Mouse (Mus musculus) heart, embryonic 11.5 days (tissue): ENCODE results near the gene Pdcd4. TPM values are rescaled to one million over a fixed set of nuclear protein-coding genes. Genes with fewer than 3 reads are reported as not detected.
"Not testable (repeated sequence)": the region's sequence is repeated elsewhere in the genome, so short reads cannot be mapped to it uniquely, and the experiment has no call there.

Experiments used
- ATAC-seq: fragments of 200-750 bp; cut with Nextera tagmentation; replicated peaks from 2 replicates; pipeline ENCODE4 v1.8.0; 2017; ENCODE audit warnings: moderate library complexity; ENCODE audit not compliant: insufficient number of reproducible peaks, low FRiP score, low TSS enrichment
- H3K27ac ChIP-seq: fragments of 300-500 bp; sonication (generic); 2 replicates; pipeline ENCODE4 v1.5.1; 2014; ENCODE audit warnings: mild to moderate bottlenecking, low read depth, low read length
- H3K27me3 ChIP-seq: fragments of 300-500 bp; sonication (generic); 2 replicates; pipeline ENCODE4 v1.6.1; 2014; ENCODE audit warnings: mild to moderate bottlenecking, low read length, mixed read lengths; ENCODE audit not compliant: control insufficient read depth, insufficient read depth
- H3K36me3 ChIP-seq: fragments of 300-500 bp; sonication (generic); 2 replicates; pipeline ENCODE4 v1.6.1; 2014; ENCODE audit warnings: mild to moderate bottlenecking, low read length, moderate library complexity, mixed read lengths; ENCODE audit not compliant: control insufficient read depth, insufficient read depth
- H3K4me1 ChIP-seq: fragments of 300-500 bp; sonication (generic); 2 replicates; pipeline ENCODE4 v1.6.1; 2014; ENCODE audit warnings: low read length; ENCODE audit not compliant: control insufficient read depth, insufficient read depth
- H3K4me2 ChIP-seq: fragments of 300-500 bp; sonication (generic); 2 replicates; pipeline ENCODE4 v1.6.1; 2014; ENCODE audit warnings: mild to moderate bottlenecking, moderate library complexity
- H3K4me3 ChIP-seq: fragments of 300-500 bp; sonication (generic); 2 replicates; pipeline ENCODE4 v1.5.1; 2014; ENCODE audit warnings: low read depth, low read length
- H3K9ac ChIP-seq: fragments of 300-500 bp; sonication (generic); 2 replicates; pipeline ENCODE4 v1.6.1; 2014; ENCODE audit warnings: mild to moderate bottlenecking, low read depth, low read length, moderate library complexity
- H3K9me3 ChIP-seq: fragments of 300-500 bp; sonication (generic); replicated peaks from 2 replicates; pipeline ENCODE4 v1.6.1; 2016; ENCODE audit warnings: low read length; ENCODE audit not compliant: control insufficient read depth
- WGBS: fragments of 180-500 bp; shearing (Covaris S2); extraction: QIAGEN DNeasy Blood & Tissue Kit; methylation state at CpG from one replicate; pipeline ENCODE4 v1.1.7; 2014; ENCODE audit not compliant: insufficient replicate concordance; 5-methylcytosine and 5-hydroxymethylcytosine counted together
- polyA plus RNA-seq: library from polyadenylated mRNA; unstranded; fragments of >200 nt; fragmentation: Nextera tagmentation; extraction: Ambion mirVana; gene quantifications from 2 replicates; pipeline ENCODE4 v1.2.1, GENCODE M21; 2014

The Pdcd4 gene
- polyA plus RNA-seq, 1 experiment from 2014 or later, result 41.3 TPM

- H3K27me3 ChIP-seq, H3K4me1 ChIP-seq, H3K9ac ChIP-seq, H3K27ac ChIP-seq, ATAC-seq, H3K9me3 ChIP-seq, H3K4me3 ChIP-seq, H3K4me2 ChIP-seq: not testable (repeated sequence)
- peaks cover 11% of the 10 kb centered on the region for H3K36me3 ChIP-seq
- 84% methylated on average over 3 of the region's 3 CpGs for WGBS
These were observed 30.0 kb downstream of the Pdcd4 start for GRCm38 (mm10) chr19:53921996-53922395.

- Histone ChIP-seq H3K27ac (no peak overlapping the region), H3K4me2 (no peak overlapping the region)
These were observed 33.3 kb downstream of the Pdcd4 start for GRCm38 (mm10) chr19:53925338-53925751.

DNA sequence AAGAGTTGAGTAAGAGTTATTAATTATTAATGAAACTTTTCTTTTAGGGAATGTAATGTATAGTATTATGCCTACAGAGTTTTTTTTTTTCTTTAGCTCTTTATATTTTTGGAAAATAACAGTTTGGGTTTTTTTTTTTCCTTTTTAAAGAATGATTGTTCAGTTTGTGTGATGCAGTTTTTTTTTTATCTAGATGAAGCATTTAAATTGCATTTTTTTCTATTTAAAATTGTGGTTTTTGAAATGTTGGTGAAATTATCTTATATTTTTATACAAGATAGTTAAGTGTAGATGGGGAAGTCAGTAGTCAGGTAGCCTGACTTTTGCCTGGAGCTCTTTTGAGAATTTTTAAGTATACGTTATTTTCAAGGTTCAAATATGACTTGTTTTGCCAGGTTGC, 34.7 kb downstream of the Pdcd4 start:
- Histone ChIP-seq H3K4me2 (no peak overlapping the region), H3K27me3 (no peaks in the 10 kb centered on the region), H3K4me1 (no peaks in the 10 kb centered on the region), H3K9me3 (no peaks in the 10 kb centered on the region), H3K9ac (no peak overlapping the region), H3K4me3 (no peak overlapping the region), H3K27ac (no peak overlapping the region), H3K36me3 (peaks cover 6% of the 10 kb centered on the region)
- ATAC-seq, result no peak
- 83% methylated on average over 1 of the region's 1 CpGs for WGBS

More at GRCm38 (mm10) chr19:53925338-53925751, 33.3 kb downstream of the Pdcd4 start:
- WGBS, result 92% methylated on average over 2 of the region's 2 CpGs
- no peaks in the 10 kb centered on the region for H3K4me1 ChIP-seq
- no peaks in the 10 kb centered on the region for H3K27me3 ChIP-seq
- H3K4me3 ChIP-seq, result no peak overlapping the region
- H3K36me3 ChIP-seq, result peaks cover 3% of the 10 kb centered on the region
- no peaks in the 10 kb centered on the region for H3K9me3 ChIP-seq
- no peak for ATAC-seq
- H3K9ac ChIP-seq, result no peak overlapping the region

- no peak overlapping the region for H3K27ac ChIP-seq
- H3K27me3 ChIP-seq, result no peaks in the 10 kb centered on the region
- H3K36me3 ChIP-seq, result peaks cover 6% of the 10 kb centered on the region; the same call in 1 of the 2 replicates
- no peaks in the 10 kb centered on the region for H3K9me3 ChIP-seq
- ATAC-seq, result no peak
- H3K4me2 ChIP-seq, result no peak overlapping the region
- WGBS, result 86% methylated on average over 3 of the region's 3 CpGs
- H3K9ac ChIP-seq, result no peak overlapping the region
- H3K4me1 ChIP-seq, result no peaks in the 10 kb centered on the region
- H3K4me3 ChIP-seq, result no peak overlapping the region
These were observed 37.2 kb downstream of the Pdcd4 start for GRCm38 (mm10) chr19:53929218-53929617.

GRCm38 (mm10) chr19:53933050-53933449, 41.0 kb downstream of the Pdcd4 start:
- H3K9ac ChIP-seq, result no peak overlapping the region
- H3K27ac ChIP-seq, result no peak overlapping the region
- H3K4me3 ChIP-seq, result no peak overlapping the region
- no peaks in the 10 kb centered on the region for H3K27me3 ChIP-seq
- H3K9me3 ChIP-seq, result no peaks in the 10 kb centered on the region
- H3K4me2 ChIP-seq, result no peak overlapping the region
- no peak for ATAC-seq
- no peaks in the 10 kb centered on the region for H3K4me1 ChIP-seq
- H3K36me3 ChIP-seq, result peaks cover 6% of the 10 kb centered on the region; the same call in 1 of the 2 replicates

DNA sequence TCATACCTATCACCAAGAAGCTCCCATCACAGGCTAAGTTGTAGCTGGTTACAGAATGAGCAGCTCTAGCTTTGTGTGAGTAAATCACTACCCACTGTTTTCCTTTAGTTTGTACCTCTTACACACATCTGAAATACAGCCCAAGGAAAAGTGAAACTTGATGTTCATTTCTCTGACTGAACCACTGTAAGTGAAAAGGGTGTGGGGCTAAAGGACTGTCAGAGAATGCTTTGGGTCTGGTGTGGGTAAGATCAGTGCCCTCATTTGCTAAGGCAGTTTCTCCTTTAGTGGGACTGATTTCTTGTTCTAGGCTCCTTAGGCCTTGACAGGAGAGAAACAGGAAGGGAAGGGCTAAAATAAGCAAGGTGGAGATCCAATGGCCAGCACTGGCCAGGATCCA, 42.0 kb downstream of the Pdcd4 start:
- no peaks in the 10 kb centered on the region for H3K27me3 ChIP-seq
- no peak for ATAC-seq
- no peak overlapping the region for H3K4me3 ChIP-seq
- no peaks in the 10 kb centered on the region for H3K9me3 ChIP-seq
- H3K4me2 ChIP-seq, result no peak overlapping the region
- no peak overlapping the region for H3K9ac ChIP-seq
- H3K27ac ChIP-seq, result no peak overlapping the region
- H3K4me1 ChIP-seq, result no peaks in the 10 kb centered on the region
- peaks cover 10% of the 10 kb centered on the region; the same call in 1 of the 2 replicates for H3K36me3 ChIP-seq

DNA sequence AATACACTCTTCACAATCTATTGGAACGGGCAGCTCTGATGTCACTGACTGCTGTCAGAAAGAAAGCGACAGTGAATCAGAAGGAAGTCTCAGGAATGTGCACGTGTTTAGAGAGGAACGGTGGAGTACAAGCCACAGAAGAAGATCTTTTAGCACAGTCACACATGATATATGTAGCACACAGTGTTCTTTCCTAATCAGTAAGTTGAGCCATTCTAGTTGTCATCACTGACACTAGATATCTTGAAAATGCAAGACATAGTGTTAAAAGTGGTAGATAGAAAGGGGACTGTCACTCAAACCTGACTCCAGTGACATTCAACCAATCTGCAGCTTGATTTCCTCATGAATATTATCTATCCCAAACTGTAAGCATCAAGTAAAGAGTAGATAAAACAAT, 47.4 kb downstream of the Pdcd4 start:
- no peak for ATAC-seq
- Histone ChIP-seq H3K4me2 (no peak overlapping the region), H3K9ac (no peak overlapping the region), H3K4me3 (no peak overlapping the region), H3K27ac (no peak overlapping the region), H3K9me3 (no peaks in the 10 kb centered on the region), H3K4me1 (peaks cover 8% of the 10 kb centered on the region; the same call in 1 of the 2 replicates), H3K27me3 (no peaks in the 10 kb centered on the region), H3K36me3 (peaks cover 4% of the 10 kb centered on the region; the same call in 1 of the 2 replicates)
- WGBS, result 55% methylated on average over 4 of the region's 4 CpGs

DNA sequence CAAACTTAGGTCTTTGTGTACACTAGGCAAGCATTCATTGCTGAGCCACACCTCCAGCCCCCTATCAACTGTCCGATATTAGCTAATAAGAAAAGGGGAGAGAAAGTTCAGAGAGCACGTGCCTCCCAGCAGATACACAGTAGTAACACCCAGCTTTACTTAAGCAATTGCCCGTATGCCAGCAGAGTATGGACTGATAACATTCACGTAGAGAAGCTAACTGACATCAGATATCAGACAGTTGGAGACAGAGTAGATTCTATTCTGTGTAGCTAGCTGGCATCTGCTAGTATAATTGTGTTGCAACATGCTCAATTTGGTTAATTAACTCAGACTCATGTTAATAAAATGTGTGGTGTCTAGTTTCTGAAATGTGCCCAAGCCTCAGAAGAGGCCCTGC, 49.1 kb downstream of the Pdcd4 start:
- H3K9me3 ChIP-seq, result no peaks in the 10 kb centered on the region
- H3K4me3 ChIP-seq, result no peak overlapping the region
- 73% methylated on average over 4 of the region's 4 CpGs for WGBS

DNA sequence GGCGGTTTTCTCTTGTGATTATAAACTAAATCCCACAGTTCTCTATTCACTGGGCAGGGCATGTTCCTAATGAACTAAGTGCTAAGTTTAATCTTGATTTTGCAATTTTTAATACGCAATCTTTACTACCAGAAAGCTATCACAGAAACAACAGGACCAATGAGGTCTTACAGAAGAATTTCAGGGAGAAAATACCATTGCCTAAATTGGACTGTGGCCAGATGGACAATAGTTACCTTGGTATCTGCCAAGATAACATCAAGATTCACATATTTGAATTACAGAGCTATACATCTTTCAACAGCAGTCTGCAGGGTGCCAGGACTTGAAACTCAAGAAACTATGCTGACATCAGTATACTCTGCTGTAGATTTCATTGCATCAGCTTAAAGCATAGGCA, 50.3 kb downstream of the Pdcd4 start:
- Histone ChIP-seq H3K4me2 (no peak overlapping the region), H3K9ac (no peak overlapping the region), H3K4me1 (peaks cover 10% of the 10 kb centered on the region), H3K27ac (no peak overlapping the region), H3K4me3 (no peak overlapping the region), H3K36me3 (peaks cover 4% of the 10 kb centered on the region; the same call in 1 of the 2 replicates), H3K27me3 (no peaks in the 10 kb centered on the region), H3K9me3 (no peaks in the 10 kb centered on the region)
- WGBS, result 88% methylated on average over 2 of the region's 2 CpGs
- ATAC-seq, result no peak

More for the DNA sequence above, 49.1 kb downstream of the Pdcd4 start:
- Histone ChIP-seq H3K4me2 (no peak overlapping the region), H3K36me3 (peaks cover 4% of the 10 kb centered on the region; the same call in 1 of the 2 replicates), H3K27me3 (no peaks in the 10 kb centered on the region), H3K27ac (no peak overlapping the region), H3K4me1 (peaks cover 8% of the 10 kb centered on the region; the same call in 1 of the 2 replicates), H3K9ac (no peak overlapping the region)
- ATAC-seq, result no peak
